Mouse (Mus musculus) embryonic facial prominence, embryonic 10.5 days (tissue): Measurements from ENCODE around the gene Mansc4. TPM values are rescaled to one million over a fixed set of nuclear protein-coding genes. Genes with fewer than 3 reads are reported as not detected.

ENCODE experiments used
- DNase-seq: peaks from one replicate; pipeline ENCODE4 v3.0.0-alpha.2; 2017; ENCODE audit warnings: low spot score
- H3K27ac ChIP-seq: fragments of 300-500 bp; sonication (generic); replicated peaks from 2 replicates; pipeline ENCODE4 v1.5.1; 2016; ENCODE audit warnings: mild to moderate bottlenecking
- H3K27me3 ChIP-seq: fragments of 300-500 bp; sonication (generic); replicated peaks from 2 replicates; pipeline ENCODE4 v1.6.1; 2016; ENCODE audit warnings: low read depth, mild to moderate bottlenecking; ENCODE audit not compliant: poor library complexity, severe bottlenecking
- H3K36me3 ChIP-seq: fragments of 300-500 bp; sonication (generic); replicated peaks from 2 replicates; pipeline ENCODE4 v1.6.1; 2016; ENCODE audit warnings: mild to moderate bottlenecking, moderate library complexity
- H3K4me1 ChIP-seq: fragments of 300-500 bp; sonication (generic); 2 replicates; pipeline ENCODE4 v1.6.1; 2016
- H3K4me3 ChIP-seq: fragments of 300-500 bp; sonication (generic); 2 replicates; pipeline ENCODE4 v1.5.1; 2016; ENCODE audit warnings: mild to moderate bottlenecking, moderate library complexity
- H3K9me3 ChIP-seq: fragments of 300-500 bp; sonication (generic); 2 replicates; pipeline ENCODE4 v1.6.1; 2016; ENCODE audit warnings: mild to moderate bottlenecking
- WGBS: fragments of 180-500 bp; shearing (Covaris S2); methylation state at CpG from one replicate; pipeline ENCODE4 v1.1.7; 2016; 5-methylcytosine and 5-hydroxymethylcytosine counted together
- polyA plus RNA-seq: library from polyadenylated mRNA; unstranded; fragments of >200 nt; fragmentation: Nextera tagmentation; extraction: Ambion mirVana; gene quantifications from 2 replicates; pipeline ENCODE4 v1.2.1, GENCODE M21; 2016

The Mansc4 gene
- polyA plus RNA-seq, 1 experiment from 2014 or later: 2.0 TPM

DNA sequence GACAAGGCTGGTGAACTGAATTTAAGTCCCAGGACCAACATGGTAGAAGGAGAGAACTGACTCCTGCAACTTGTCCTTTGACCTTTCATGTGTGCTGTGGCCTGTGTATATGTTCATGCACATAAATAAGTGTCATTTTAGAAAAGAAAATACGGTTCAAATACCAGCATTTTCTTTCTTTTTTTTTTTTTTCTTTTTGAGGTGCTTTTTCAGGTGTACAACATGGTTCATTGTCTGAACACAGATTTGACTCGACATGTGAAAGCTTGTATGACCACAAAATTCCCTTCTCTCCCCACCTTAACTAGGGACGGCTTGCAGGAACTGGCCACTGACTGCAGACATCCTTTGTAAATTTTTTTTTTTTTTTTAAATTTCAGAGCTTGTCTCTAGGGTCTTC is 10.1 kb upstream of the Mansc4 start:
- 76% methylated on average over 3 of the region's 3 CpGs for WGBS
- H3K27ac ChIP-seq: no peak overlapping the region
- no peak for DNase-seq
- H3K27me3 ChIP-seq: no peaks in the 10 kb centered on the region
- no peak overlapping the region for H3K4me3 ChIP-seq
- no peaks in the 10 kb centered on the region for H3K9me3 ChIP-seq
- peaks cover 43% of the 10 kb centered on the region for H3K4me1 ChIP-seq
- peaks cover 39% of the 10 kb centered on the region for H3K36me3 ChIP-seq

DNA sequence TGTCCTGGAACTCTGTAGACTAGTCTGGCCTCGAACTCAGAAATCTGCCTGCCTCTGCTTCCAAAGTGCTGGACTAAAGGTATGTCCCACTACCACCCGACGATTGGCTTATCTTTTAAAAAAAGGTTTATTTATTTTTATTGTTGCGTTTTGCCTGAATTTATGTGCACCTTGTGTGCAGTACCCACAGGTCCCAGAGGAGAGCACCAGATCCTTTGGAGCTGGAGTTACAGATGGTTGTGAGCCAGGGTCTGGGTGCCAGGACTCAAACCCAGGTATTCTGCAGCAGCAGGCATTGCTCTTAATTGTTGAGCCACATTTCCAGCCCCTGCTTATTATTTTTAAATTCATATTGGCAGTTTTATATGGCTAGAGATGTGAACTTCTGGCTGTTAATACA is 9.3 kb upstream of the Mansc4 start:
- Histone ChIP-seq H3K4me1 (peaks cover 50% of the 10 kb centered on the region), H3K4me3 (no peak overlapping the region), H3K9me3 (no peaks in the 10 kb centered on the region), H3K27me3 (no peaks in the 10 kb centered on the region), H3K36me3 (peaks cover 31% of the 10 kb centered on the region), H3K27ac (no peak overlapping the region)
- WGBS: 92% methylated on average over 4 of the region's 4 CpGs
- DNase-seq: no peak

DNA sequence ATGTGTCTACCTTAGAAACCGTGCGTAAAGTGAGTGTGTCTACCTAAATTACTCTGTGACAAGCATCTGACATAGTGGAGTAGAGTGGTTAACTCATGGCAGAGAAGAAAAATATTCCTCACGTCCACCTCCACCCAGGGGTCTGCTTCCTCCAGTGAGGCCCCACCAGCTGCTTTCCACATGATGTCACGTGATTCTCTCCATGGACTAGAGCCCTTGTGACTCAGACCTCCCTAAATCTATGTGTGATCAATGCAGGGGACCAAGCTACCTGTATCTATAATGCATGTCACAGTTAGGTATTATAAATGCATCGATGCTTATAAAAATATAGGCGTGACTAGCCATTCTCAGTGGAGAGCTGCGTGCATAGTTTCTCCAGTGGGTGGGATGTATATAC is 7.9 kb upstream of the Mansc4 start:
- peaks cover 27% of the 10 kb centered on the region for H3K36me3 ChIP-seq
- H3K9me3 ChIP-seq: no peaks in the 10 kb centered on the region
- no peak overlapping the region for H3K4me3 ChIP-seq
- H3K27me3 ChIP-seq: peaks cover 11% of the 10 kb centered on the region
- H3K4me1 ChIP-seq: peaks cover 63% of the 10 kb centered on the region
- WGBS: 88% methylated on average over 7 of the region's 7 CpGs
- no peak for DNase-seq
- no peak overlapping the region for H3K27ac ChIP-seq

DNA sequence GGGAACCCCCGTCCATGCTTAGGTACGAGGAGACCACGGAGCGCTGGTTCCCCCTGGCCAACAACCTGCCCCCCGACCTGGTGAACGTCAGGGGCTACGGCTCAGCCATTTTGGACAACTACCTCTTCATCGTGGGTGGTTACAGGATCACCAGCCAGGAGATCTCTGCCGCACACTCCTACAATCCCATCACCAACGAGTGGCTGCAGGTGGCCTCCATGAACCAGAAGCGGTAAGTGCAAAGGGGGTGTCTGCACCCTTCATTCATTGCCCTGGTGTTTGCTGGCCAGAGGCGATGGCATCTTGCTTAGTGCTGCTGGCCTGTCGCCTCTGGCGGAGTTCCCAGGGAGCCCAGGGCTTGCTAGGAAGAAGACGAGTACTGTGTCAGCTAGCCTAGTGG is 5.3 kb upstream of the Mansc4 start:
- H3K9me3 ChIP-seq: no peaks in the 10 kb centered on the region
- peak overlapping the region; percentile 67 for H3K4me3 ChIP-seq
- peak overlapping the region; percentile 91 for H3K27ac ChIP-seq
- H3K27me3 ChIP-seq: peaks cover 21% of the 10 kb centered on the region
- DNase-seq: peak; percentile 43
- H3K36me3 ChIP-seq: peaks cover 25% of the 10 kb centered on the region
- 4% methylated on average over 15 of the region's 15 CpGs for WGBS
- peaks cover 54% of the 10 kb centered on the region for H3K4me1 ChIP-seq

DNA sequence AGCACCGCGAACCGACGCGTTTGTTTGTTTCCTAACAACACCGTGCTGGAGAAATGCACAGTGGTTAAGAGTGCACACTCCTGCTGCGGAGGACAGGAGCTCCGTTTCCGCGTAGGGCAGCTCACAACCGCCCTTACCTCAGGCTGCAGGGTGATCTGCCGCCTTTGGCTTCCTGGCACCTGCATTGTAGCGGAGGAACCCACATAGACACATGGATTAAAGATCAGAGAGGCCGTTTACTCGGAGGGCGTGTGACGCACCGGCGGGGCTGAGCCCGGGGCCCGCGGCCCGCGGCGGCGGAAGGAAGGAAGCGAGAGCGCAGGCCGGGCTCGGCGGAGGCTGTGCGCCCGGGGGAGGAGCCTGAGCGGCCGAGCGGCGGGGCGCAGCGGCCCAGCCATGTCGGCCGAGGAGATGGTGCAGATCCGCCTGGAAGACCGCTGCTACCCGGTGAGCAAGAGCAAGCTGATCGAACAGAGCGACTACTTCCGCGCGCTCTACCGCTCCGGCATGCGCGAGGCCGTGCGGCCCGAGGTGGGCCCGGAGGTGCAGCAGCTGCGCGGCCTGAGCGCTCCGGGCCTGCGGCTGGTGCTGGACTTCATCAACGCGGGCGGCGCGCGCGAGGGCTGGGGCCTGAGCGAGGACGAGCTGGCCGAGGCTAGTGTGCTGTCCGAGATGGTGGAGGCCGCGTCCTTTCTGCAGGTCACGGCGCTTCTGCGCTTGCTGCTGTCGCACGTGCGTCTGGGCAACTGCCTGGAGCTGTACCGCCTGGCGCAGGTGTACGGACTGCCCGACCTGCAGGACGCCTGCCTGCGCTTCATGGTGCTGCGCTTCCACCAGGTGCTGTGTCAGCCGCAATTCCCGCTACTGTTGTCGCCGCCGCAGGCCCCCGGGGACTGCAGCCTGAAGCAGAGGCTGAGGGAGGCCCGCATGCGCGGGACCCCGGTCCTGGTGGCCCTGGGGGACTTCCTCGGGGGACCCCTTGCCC is 4.6 kb upstream of the Mansc4 start, which contains the start of gene Klhl42:
Gene Klhl42 (plus strand): TSS at position 244 of the 985 bp plus-strand sequence.
- DNase-seq: peak; percentile 82
- Histone ChIP-seq H3K36me3 (peaks cover 25% of the 10 kb centered on the region), H3K27me3 (peaks cover 21% of the 10 kb centered on the region), H3K27ac (peak within 1 kb of the TSS; percentile 91), H3K4me1 (peaks cover 61% of the 10 kb centered on the region), H3K4me3 (peak within 1 kb of the TSS; percentile 67), H3K9me3 (no peaks in the 10 kb centered on the region)
- under 1% methylated on average over 99 of the region's 99 CpGs for WGBS

DNA sequence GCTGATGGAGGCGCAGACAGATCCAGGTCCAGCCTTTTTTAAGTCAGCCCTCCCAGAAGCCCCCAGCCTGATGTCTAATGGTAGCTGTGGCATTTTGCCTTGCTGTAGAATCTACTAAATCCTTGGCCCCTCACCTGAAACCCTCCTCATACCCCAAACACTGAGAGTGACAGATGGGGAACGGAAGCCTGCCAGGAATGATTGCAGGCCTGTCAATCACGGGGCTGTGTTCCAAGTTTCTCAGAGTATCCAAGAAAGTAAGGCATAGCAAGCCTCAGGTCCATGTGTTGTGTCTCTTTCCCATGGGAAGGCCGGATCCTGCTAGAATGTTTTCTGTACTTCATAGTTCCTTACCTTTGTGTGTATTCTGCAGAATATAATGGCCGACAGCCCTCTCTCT is 3.4 kb upstream of the Mansc4 start:
- Histone ChIP-seq H3K4me1 (peaks cover 65% of the 10 kb centered on the region), H3K4me3 (peak overlapping the region; percentile 67; the same call in 1 of the 2 replicates), H3K9me3 (no peaks in the 10 kb centered on the region), H3K27me3 (peaks cover 21% of the 10 kb centered on the region), H3K27ac (peak overlapping the region; percentile 91; the same call in 1 of the 2 replicates), H3K36me3 (peaks cover 14% of the 10 kb centered on the region)
- no peak for DNase-seq
- whole genome bisulfite sequencing: 56% methylated on average over 5 of the region's 5 CpGs

DNA sequence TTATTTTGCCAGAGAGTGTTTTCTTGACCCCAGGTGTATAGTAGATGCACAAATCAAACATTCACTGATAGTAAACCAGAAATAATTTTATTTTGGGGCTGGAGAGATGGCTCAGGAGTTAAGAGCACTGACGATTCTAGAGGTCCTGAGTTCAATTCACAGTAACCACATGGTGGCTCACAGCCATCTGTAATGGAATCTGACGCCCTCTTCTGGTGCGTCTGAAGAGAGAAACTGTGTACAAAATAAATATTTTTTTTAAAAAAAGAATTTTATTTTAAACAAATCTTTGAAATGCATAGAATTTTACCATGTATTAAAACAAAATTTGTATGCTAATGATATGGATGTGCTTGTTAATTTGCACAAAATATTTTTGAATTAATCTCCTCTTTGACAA is 1.7 kb upstream of the Mansc4 start:
- H3K9me3 ChIP-seq: no peaks in the 10 kb centered on the region
- H3K4me3 ChIP-seq: no peak overlapping the region
- H3K36me3 ChIP-seq: peaks cover 4% of the 10 kb centered on the region
- no peak for DNase-seq
- peaks cover 21% of the 10 kb centered on the region for H3K27me3 ChIP-seq
- no peak overlapping the region for H3K27ac ChIP-seq
- H3K4me1 ChIP-seq: peaks cover 61% of the 10 kb centered on the region
- 77% methylated on average over 3 of the region's 3 CpGs for WGBS

DNA sequence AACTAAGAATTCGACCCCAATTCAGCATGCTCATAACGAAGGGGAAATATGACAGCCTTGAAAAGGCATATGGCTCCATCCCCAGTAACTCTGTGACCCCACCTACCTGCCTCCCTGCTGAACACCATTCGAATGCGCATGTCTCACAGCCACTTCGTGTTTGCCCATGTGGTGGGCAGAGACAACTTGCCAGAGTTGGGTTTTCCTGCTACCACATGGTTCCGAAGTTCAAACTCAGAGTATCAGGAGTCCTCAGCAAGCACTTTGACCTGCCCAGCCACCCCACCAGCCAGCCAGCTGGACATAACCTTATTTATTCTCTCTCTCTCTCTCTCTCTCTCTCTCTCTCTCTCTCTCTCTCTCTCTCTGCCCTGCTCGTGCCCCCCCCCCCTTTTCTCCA is 904 bp upstream of the Mansc4 start:
- Histone ChIP-seq H3K36me3 (no peaks in the 10 kb centered on the region), H3K27ac (no peak overlapping the region), H3K27me3 (peaks cover 21% of the 10 kb centered on the region), H3K4me3 (no peak overlapping the region), H3K9me3 (no peaks in the 10 kb centered on the region), H3K4me1 (peaks cover 56% of the 10 kb centered on the region)
- 34% methylated on average over 6 of the region's 7 CpGs for WGBS
- DNase-seq: peak; percentile 18

DNA sequence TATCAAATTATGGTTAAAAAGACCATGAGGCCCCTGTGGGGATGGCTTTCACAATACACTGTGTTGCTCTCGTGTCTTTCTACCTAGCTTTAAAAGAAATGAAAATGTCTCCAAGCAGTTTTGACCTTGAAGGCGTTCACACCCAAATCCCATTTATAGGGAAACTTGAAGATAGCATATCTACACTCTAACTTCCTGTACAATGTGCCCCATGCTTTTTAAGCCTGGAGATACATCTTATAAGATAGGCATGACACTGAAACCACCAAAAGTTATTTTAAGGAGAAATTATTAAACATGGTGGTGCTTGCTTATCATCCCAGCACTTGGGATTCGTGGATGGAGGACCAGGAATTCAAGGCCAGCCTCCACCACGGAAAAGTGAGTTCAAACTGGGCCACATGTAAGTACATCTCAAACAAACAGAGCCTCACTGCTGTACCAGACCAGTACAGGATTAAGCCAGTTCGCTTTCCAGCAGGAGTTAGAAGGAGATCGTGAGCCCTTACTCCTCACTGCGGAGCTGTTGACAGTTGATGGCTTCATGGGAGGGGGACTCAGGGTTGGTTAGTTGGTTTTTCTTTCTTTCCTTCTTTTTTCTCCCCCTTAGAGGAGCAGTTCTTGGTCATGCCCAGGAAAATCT is 1.3 kb downstream of the Mansc4 start:
- Histone ChIP-seq H3K27ac (no peak overlapping the region; the same call in 1 of the 2 replicates), H3K4me1 (peaks cover 34% of the 10 kb centered on the region), H3K9me3 (no peaks in the 10 kb centered on the region), H3K4me3 (no peak overlapping the region), H3K27me3 (peaks cover 17% of the 10 kb centered on the region), H3K36me3 (no peaks in the 10 kb centered on the region)
- 55% methylated on average over 7 of the region's 7 CpGs for WGBS
- DNase-seq: no peak

DNA sequence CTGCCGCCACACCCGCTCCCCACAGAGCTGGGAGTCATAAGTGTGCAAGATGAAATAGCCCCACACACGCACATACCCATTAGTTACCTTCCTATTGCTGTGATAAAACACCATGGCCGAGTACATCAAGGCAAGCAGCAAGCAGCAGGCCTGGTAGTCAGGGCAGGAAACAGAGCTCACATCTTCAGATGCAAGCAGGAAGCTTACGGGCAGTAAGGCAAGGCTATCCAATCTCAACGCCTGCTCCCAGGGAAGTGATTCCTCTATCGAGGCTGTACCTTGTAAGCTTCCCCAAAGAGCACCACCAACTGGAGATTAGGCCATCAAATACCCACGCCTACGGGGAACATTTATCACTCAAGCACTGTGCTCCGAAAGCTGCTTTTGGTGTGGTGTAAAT is 6.9 kb downstream of the Mansc4 start:
- no peak overlapping the region for H3K4me3 ChIP-seq
- WGBS: 92% methylated on average over 10 of the region's 10 CpGs
- no peaks in the 10 kb centered on the region for H3K4me1 ChIP-seq

DNA sequence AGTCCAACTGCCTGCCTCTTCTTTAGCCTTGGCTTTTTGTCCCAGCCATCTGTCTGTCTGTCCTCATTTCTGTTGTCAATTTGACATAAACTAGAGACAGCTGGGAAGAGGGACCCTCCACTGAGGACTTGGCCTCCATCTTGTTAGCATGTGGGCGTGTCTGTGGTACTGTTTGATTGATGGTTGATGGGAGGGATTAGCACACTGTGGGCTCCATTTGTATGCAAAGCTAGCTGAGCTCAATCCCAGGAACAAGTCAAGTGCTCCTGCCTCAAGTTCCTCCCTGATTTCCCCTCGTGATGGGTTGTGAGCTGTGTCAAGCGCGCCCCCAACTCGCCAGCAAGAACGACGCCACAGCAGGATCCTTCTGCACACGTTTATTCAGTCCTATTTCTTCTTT is 10.0 kb downstream of the Mansc4 start:
- Histone ChIP-seq H3K9me3 (no peaks in the 10 kb centered on the region), H3K36me3 (peaks cover 36% of the 10 kb centered on the region), H3K4me1 (no peaks in the 10 kb centered on the region), H3K27ac (no peak overlapping the region), H3K27me3 (no peaks in the 10 kb centered on the region), H3K4me3 (no peak overlapping the region)
- 87% methylated on average over 8 of the region's 8 CpGs for WGBS
- DNase-seq: no peak

More for the DNA sequence above, 6.9 kb downstream of the Mansc4 start:
- H3K27me3 ChIP-seq: no peaks in the 10 kb centered on the region
- H3K27ac ChIP-seq: no peak overlapping the region
- no peaks in the 10 kb centered on the region for H3K9me3 ChIP-seq
- peaks cover 18% of the 10 kb centered on the region for H3K36me3 ChIP-seq
- DNase-seq: no peak

DNA sequence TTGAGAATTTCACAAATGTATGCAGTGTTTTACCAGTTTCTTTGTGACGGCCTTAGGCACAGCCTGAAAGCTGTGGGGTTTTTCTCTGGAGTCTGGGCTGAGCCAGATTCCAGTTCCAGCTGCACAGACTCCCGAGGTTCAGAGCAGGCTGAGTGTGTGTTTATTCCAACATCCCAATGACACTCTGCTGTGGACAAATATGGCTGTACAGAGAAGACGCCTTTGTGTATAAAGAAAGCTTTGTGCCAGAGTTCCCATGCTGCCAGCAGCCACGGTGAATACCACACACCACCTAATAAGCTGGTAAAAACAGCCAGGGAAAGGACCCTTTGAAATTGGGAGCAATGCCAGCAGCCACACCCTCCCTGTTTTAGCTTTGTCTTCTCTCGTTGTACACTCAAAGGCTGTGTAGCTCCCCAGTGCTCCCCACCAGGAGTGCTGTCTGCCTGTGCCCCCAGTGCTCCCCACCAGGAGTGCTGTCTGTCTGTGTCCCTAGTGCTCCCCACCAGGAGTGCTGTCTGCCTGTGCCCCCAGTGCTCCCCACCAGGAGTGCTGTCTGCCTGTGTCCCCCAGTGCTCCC is 10.9 kb downstream of the Mansc4 start:
- Histone ChIP-seq H3K4me1 (no peaks in the 10 kb centered on the region), H3K36me3 (peaks cover 46% of the 10 kb centered on the region), H3K27me3 (no peaks in the 10 kb centered on the region), H3K9me3 (no peaks in the 10 kb centered on the region), H3K27ac (no peak overlapping the region; the same call in 1 of the 2 replicates), H3K4me3 (no peak overlapping the region)
- WGBS: 68% methylated on average over 5 of the region's 5 CpGs
- DNase-seq: no peak
